Mouse (Mus musculus) testis, adult 2 months (tissue): Measurements from ENCODE around the gene Sorcs2.
"Not testable (repeated sequence)": the region's sequence is repeated elsewhere in the genome, so short reads cannot be mapped to it uniquely, and the experiment has no call there.

Experiments
- CTCF ChIP-seq: fragments of 200-500 bp; IDR thresholded peaks from 2 replicates; pipeline ENCODE4 v1.5.1; 2012; ENCODE audit warnings: low read depth, mild to moderate bottlenecking, inconsistent platforms, low read length, moderate library complexity; ENCODE audit not compliant: control insufficient read depth, insufficient read depth, insufficient replicate concordance
- POLR2A ChIP-seq: fragments of 200-500 bp; IDR thresholded peaks from 2 replicates; pipeline ENCODE4 v1.6.1; 2012; ENCODE audit warnings: low read depth, mild to moderate bottlenecking, inconsistent platforms, low read length, moderate library complexity; ENCODE audit not compliant: control insufficient read depth

GRCm38 (mm10) chr5:36390591-36390927 is 7.4 kb downstream of the Sorcs2 start:
- not testable (repeated sequence) for TF ChIP-seq CTCF, POLR2A
